Mouse (Mus musculus) ES-E14 (cell line): ENCODE results near the gene Slc39a11.

Experiments used
- CHD2 ChIP-seq: IDR thresholded peaks from 2 replicates; pipeline ENCODE4 v1.6.1; 2014; ENCODE audit warnings: mild to moderate bottlenecking, low read depth, low read length, inconsistent platforms
- HCFC1 ChIP-seq: IDR thresholded peaks from 2 replicates; pipeline ENCODE4 v1.6.1; 2012; ENCODE audit warnings: low read length, inconsistent platforms, borderline replicate concordance; ENCODE audit not compliant: insufficient read depth
- MAFK ChIP-seq: IDR thresholded peaks from 2 replicates; pipeline ENCODE4 v1.6.1; 2014; ENCODE audit warnings: mild to moderate bottlenecking, low read depth, low read length, inconsistent platforms; ENCODE audit not compliant: insufficient read depth
- ZC3H11A ChIP-seq: IDR thresholded peaks from 2 replicates; pipeline ENCODE4 v1.6.1; 2012; ENCODE audit warnings: low read depth, mild to moderate bottlenecking, inconsistent platforms, low read length, borderline replicate concordance

DNA sequence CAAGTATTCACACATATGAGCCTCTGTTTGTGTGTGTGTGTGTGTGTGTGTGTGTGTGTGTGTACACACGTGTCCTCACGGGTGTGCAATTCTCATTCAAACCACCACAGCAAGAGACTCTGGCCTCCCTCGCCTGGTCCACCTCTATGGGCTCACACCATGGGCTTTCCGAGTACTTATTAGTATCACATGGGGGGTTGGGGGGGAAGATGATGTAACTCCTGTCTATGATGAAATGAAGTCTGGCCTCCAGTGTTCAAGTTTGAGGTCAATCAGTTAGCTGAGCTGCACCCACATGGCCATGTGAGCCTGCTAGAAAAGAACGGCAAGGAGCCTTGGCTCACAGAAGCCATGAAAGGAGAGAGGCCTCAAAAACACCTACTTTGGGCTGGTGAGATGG lies 16.5 kb downstream of the Slc39a11 start:
- TF ChIP-seq ZC3H11A (no peak), CHD2 (no peak), HCFC1 (no peak), MAFK (no peak)
